27 mouse cellular contexts compared by ENCODE assay signal in genomic region chr7:120722063-120722462, GRCm38 (mm10). TPM values are rescaled to one million over a fixed set of nuclear protein-coding genes. Genes with fewer than 3 reads are reported as not detected.
A peak's percentile ranks its signal among the peaks of the same experiment; 100 is the strongest.
DNase-seq lines count a peak whose midpoint lies in the region; ATAC-seq and TF ChIP-seq lines count a peak whose summit lies in the region.
"Had no signal": no experiment of that assay in that cellular context is flagged by ENCODE, and none has a peak within 500 bp of the region (broad histone marks: within the 10 kb centered on the region; RNA-seq: fewer than 3 reads in every experiment).

No protein-coding gene starts in this region.

- H3K36me3 ChIP-seq in midbrain, embryonic 15.5 days (replicated peaks) = no peaks in the 10 kb centered on the region
- H3K36me3 ChIP-seq in midbrain, embryonic 10.5 days = peaks cover 20% of the 10 kb centered on the region
- H3K36me3 ChIP-seq: embryonic facial prominence, embryonic 15.5 days; heart, embryonic 15.5 days had no signal

- ATAC-seq in midbrain, embryonic 15.5 days (replicated peaks) = no peak
- ATAC-seq in activated CD4-positive, CD25-positive, alpha-beta regulatory T cell, adult 4 months = peak; percentile 57

- H3K9ac ChIP-seq in midbrain, embryonic 15.5 days = no peak overlapping the region
- H3K9ac ChIP-seq: embryonic facial prominence, embryonic 15.5 days; heart, embryonic 15.5 days; hindbrain, embryonic 14.5 days had no signal

- H3K27me3 ChIP-seq in midbrain, embryonic 15.5 days (replicated peaks) = no peaks in the 10 kb centered on the region
- no peaks in the 10 kb centered on the region for H3K27me3 ChIP-seq in midbrain, embryonic 10.5 days (ENCODE audit: low read depth, poor library complexity, severe bottlenecking)
- H3K27me3 ChIP-seq: embryonic facial prominence, embryonic 15.5 days; heart, embryonic 15.5 days had no signal

- no peak for TF ChIP-seq CTCF in gastrocnemius, adult 2 months (IDR thresholded peaks at IDR 0.05)

- intact Hi-C loops in gastrocnemius, adult 2 months (cut with DNase I) = no loop called here
- intact Hi-C loops in gastrocnemius, postnatal 14 days (cut with DNase I; ENCODE audit: low total_unique reads) = loop anchor here (10.0 kb wide), 1 partner anchor 47 kb away; the partner anchor contains the start of genes Mosmo and Pdzd9
- intact Hi-C loops in left cerebral cortex, postnatal 4 days (cut with DNase I) = no loop called here

- H3K4me2 ChIP-seq in midbrain, embryonic 15.5 days = no peak overlapping the region
- H3K4me2 ChIP-seq: embryonic facial prominence, embryonic 15.5 days; heart, embryonic 11.5 days; heart, embryonic 15.5 days; hindbrain, embryonic 14.5 days had no signal

- H3K4me3 ChIP-seq in gastrocnemius, adult 2 months = no peak overlapping the region
- no peak overlapping the region for H3K4me3 ChIP-seq in midbrain, embryonic 15.5 days
- H3K4me3 ChIP-seq in midbrain, embryonic 10.5 days = no peak overlapping the region
- H3K4me3 ChIP-seq: embryonic facial prominence, embryonic 15.5 days; erythroblast, embryonic 14.5 days; forebrain, embryonic 10.5 days; heart, adult 2 months; heart, embryonic 15.5 days; hindbrain, embryonic 10.5 days had no signal

- H3K4me1 ChIP-seq in midbrain, embryonic 15.5 days = peaks cover 15% of the 10 kb centered on the region
- peaks cover 14% of the 10 kb centered on the region for H3K4me1 ChIP-seq in midbrain, embryonic 10.5 days
- H3K4me1 ChIP-seq: heart, embryonic 15.5 days had no signal

- no peak for DNase-seq in gastrocnemius, adult 2 months
- DNase-seq in gastrocnemius, postnatal 14 days = no peak
- no peak for DNase-seq in midbrain, embryonic 10.5 days (ENCODE audit: low spot score)
- DNase-seq in CD4-positive helper T cell, adult 2 months (ENCODE audit: low read depth, low spot score) = peak; percentile 17
- no peak for DNase-seq in left cerebral cortex, postnatal 4 days
- no peak for DNase-seq in testis, postnatal 10 days (ENCODE audit: low spot score)
- DNase-seq: B cell, adult 2 months; cerebellum, adult 11 months; cerebellum, adult 8-10 months; cerebellum, postnatal 14 days; embryo, embryonic 11 days; heart, adult 2 months had no signal

- no peaks in the 10 kb centered on the region for H3K9me3 ChIP-seq in midbrain, embryonic 15.5 days
- no peaks in the 10 kb centered on the region for H3K9me3 ChIP-seq in midbrain, embryonic 10.5 days (replicated peaks)
- H3K9me3 ChIP-seq: embryonic facial prominence, embryonic 15.5 days; forebrain, embryonic 10.5 days; heart, embryonic 15.5 days; hindbrain, embryonic 10.5 days had no signal

- WGBS in midbrain, embryonic 15.5 days = 94% methylated on average over 4 of the region's 4 CpGs
- WGBS in midbrain, embryonic 10.5 days = 96% methylated on average over 4 of the region's 4 CpGs

- peak overlapping the region; percentile 64 for H3K27ac ChIP-seq in gastrocnemius, adult 2 months
- H3K27ac ChIP-seq in midbrain, embryonic 15.5 days = peak overlapping the region; percentile 78; the same call in 1 of the 2 replicates
- H3K27ac ChIP-seq in midbrain, embryonic 10.5 days (replicated peaks) = no peak overlapping the region
- H3K27ac ChIP-seq: embryonic facial prominence, embryonic 15.5 days; forebrain, embryonic 10.5 days; heart, adult 2 months; heart, embryonic 15.5 days; hindbrain, embryonic 10.5 days had no signal

RNA-seq across cellular contexts. Expression of gene Vwa3a, which starts 17.1 kb away (rescaled TPM):
- 1 to 10 TPM in 1 of 2 experiments, under 1 TPM in 1; 0.48 to 1.1 TPM for total RNA-seq in gastrocnemius, adult 2 months (2021)
- under 1 TPM; 0.41 to 0.80 TPM for total RNA-seq in gastrocnemius, postnatal 14 days (2021)
- polyA plus RNA-seq in midbrain, embryonic 15.5 days (2015; fragmentation: Nextera tagmentation; extraction: Ambion mirVana) = 1.8 and 2.1 TPM in 2 replicates
- 0.07 and 0.12 TPM in 2 replicates for polyA plus RNA-seq in midbrain, embryonic 10.5 days (2016; fragmentation: Nextera tagmentation; extraction: Ambion mirVana)
- polyA plus RNA-seq in activated CD4-positive, CD25-positive, alpha-beta regulatory T cell, adult 4 months (2017; shearing (Covaris generic)) = not detected
- 1 to 10 TPM; 5.4 to 8.2 TPM for total RNA-seq in left cerebral cortex, postnatal 4 days (2021)
- total RNA-seq: common myeloid progenitor, adult 5-6 weeks had no signal

RNA-seq across cellular contexts. Expression of gene Mosmo, which starts 44.6 kb away (rescaled TPM):
- total RNA-seq in gastrocnemius, adult 2 months (2021) = 10 to 100 TPM; 19.5 to 23.0 TPM
- 10 to 100 TPM; 16.1 to 20.9 TPM for total RNA-seq in gastrocnemius, postnatal 14 days (2021)
- polyA plus RNA-seq in midbrain, embryonic 15.5 days (2015; fragmentation: Nextera tagmentation; extraction: Ambion mirVana) = 12.3 and 14.9 TPM in 2 replicates
- polyA plus RNA-seq in midbrain, embryonic 10.5 days (2016; fragmentation: Nextera tagmentation; extraction: Ambion mirVana) = 11.9 and 13.0 TPM in 2 replicates
- polyA plus RNA-seq in activated CD4-positive, CD25-positive, alpha-beta regulatory T cell, adult 4 months (2017; shearing (Covaris generic)) = 1 to 10 TPM; 5.8 to 7.8 TPM
- total RNA-seq in left cerebral cortex, postnatal 4 days (2021) = 10 to 100 TPM; 46.2 to 50.0 TPM

RNA-seq across cellular contexts. Expression of gene Pdzd9, which starts 51.9 kb away (rescaled TPM):
- not detected for total RNA-seq in gastrocnemius, adult 2 months (2021)
- under 1 TPM in 1 of 2 experiments, not detected in 1; 0.13 TPM for total RNA-seq in gastrocnemius, postnatal 14 days (2021)
- 0.34 and 0.54 TPM in 2 replicates for polyA plus RNA-seq in midbrain, embryonic 15.5 days (2015; fragmentation: Nextera tagmentation; extraction: Ambion mirVana)
- polyA plus RNA-seq in midbrain, embryonic 10.5 days (2016; fragmentation: Nextera tagmentation; extraction: Ambion mirVana) = 0.24 and 0.41 TPM in 2 replicates
- under 1 TPM; 0.38 to 0.98 TPM for polyA plus RNA-seq in activated CD4-positive, CD25-positive, alpha-beta regulatory T cell, adult 4 months (2017; shearing (Covaris generic))
- under 1 TPM in 1 of 2 experiments, not detected in 1; 0.26 TPM for total RNA-seq in left cerebral cortex, postnatal 4 days (2021)
- total RNA-seq: adrenal gland, postnatal 10 days; adrenal gland, postnatal 4 days; gastrocnemius, adult 8-10 months; gastrocnemius, postnatal 4 days; heart, adult 2 months; heart, postnatal 25 days had no signal
- polyA plus RNA-seq: erythroblast, embryonic 14.5 days; heart, adult 2 months had no signal
